Comparison of ENCODE assay signal across 16 mouse cellular contexts in the genomic region with DNA sequence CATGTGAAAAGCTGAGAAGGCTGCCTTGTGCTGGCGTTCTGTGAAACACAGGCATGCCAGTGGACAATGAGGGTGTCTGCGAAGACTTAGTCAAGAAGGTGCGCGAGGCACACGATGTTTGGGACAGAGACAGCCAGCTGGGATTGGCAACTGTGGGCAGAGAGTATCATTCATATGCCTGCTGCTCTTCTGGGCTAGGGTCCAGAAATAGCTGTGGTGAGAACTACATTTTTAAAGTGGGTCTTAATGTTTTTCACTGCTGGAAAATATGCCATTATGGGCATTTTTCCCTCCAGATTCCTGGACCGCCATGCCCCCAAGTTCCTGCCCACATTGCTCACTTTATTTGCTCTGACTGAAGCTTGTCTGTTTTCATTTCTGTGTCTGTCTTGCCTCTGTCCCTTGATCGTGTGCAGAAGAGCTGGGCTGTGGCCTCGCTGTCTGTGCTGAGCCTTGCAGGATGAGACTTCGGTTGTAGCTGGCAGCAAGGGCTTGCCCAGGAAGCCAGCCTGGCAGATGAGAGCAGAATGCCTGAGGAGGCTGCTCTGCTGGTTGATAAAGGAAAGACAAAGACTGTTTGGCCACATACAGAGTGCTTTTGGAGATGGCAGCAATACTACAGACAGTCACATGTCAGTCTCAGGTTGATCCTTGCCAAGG. TPM values are rescaled to one million over a fixed set of nuclear protein-coding genes. Genes with fewer than 3 reads are reported as not detected.
DNase-seq lines count a peak whose midpoint lies in the region; ATAC-seq and TF ChIP-seq lines count a peak whose summit lies in the region.
"Had no signal": no experiment of that assay in that cellular context is flagged by ENCODE, and none has a peak within 500 bp of the region (broad histone marks: within the 10 kb centered on the region; RNA-seq: fewer than 3 reads in every experiment).

No protein-coding gene starts in this region.

- peak; percentile 23 to 27 for DNase-seq in cerebellum, postnatal 14 days
- no peak for DNase-seq in cerebellum, adult 11 months
- peak; percentile 17 for DNase-seq in limb, embryonic 14.5 days (ENCODE audit: low spot score)
- no peak for DNase-seq in limb, embryonic 10.5 days (ENCODE audit: low spot score)
- peak; percentile 62 for DNase-seq in layer of hippocampus, adult 9-11 months
- peak; percentile 36 for DNase-seq in right cerebral cortex, postnatal 14 days
- no peak for DNase-seq in kidney, postnatal 14 days
- no peak for DNase-seq in spleen, adult 12 weeks (ENCODE audit: low spot score)
- DNase-seq: gastrocnemius, postnatal 25 days; liver, embryonic 13.5 days; lung, postnatal 14 days; midbrain, embryonic 14.5 days; thymus, postnatal 25 days had no signal

- no peaks in the 10 kb centered on the region for H3K36me3 ChIP-seq in limb, embryonic 14.5 days (ENCODE audit: control insufficient read depth, insufficient read depth, low read length)
- no peaks in the 10 kb centered on the region for H3K36me3 ChIP-seq in limb, embryonic 10.5 days
- H3K36me3 ChIP-seq: heart, embryonic 15.5 days; liver, embryonic 13.5 days; neural tube, embryonic 12.5 days had no signal

- no peak overlapping the region for H3K27ac ChIP-seq in limb, embryonic 14.5 days (replicated peaks; ENCODE audit: low read depth, low read length)
- H3K27ac ChIP-seq in limb, embryonic 10.5 days, result no peak overlapping the region
- H3K27ac ChIP-seq: heart, embryonic 15.5 days; hindbrain, embryonic 14.5 days; liver, embryonic 13.5 days; neural tube, embryonic 12.5 days had no signal

- 81% methylated on average over 9 of the region's 9 CpGs for whole genome bisulfite sequencing in limb, embryonic 14.5 days
- 91% methylated on average over 9 of the region's 9 CpGs for WGBS in limb, embryonic 10.5 days

- ATAC-seq in limb, embryonic 14.5 days (ENCODE audit: low FRiP score, low read depth), result no peak

- no peak for TF ChIP-seq POLR2A in limb, embryonic 14.5 days (IDR thresholded peaks at IDR 0.05; ENCODE audit: borderline replicate concordance, extremely low read depth, insufficient read depth, insufficient read length)

- no peak overlapping the region for H3K4me2 ChIP-seq in limb, embryonic 14.5 days (replicated peaks; ENCODE audit: low read depth, low read length, severe bottlenecking)
- H3K4me2 ChIP-seq: heart, embryonic 15.5 days; hindbrain, embryonic 14.5 days; liver, embryonic 13.5 days; neural tube, embryonic 12.5 days had no signal

- H3K9ac ChIP-seq in limb, embryonic 14.5 days (ENCODE audit: low read depth, low read length, severe bottlenecking), result no peak overlapping the region
- H3K9ac ChIP-seq: heart, embryonic 15.5 days; hindbrain, embryonic 14.5 days; liver, embryonic 13.5 days; neural tube, embryonic 12.5 days had no signal

- H3K9me3 ChIP-seq in limb, embryonic 14.5 days (ENCODE audit: control insufficient read depth, low read length), result no peaks in the 10 kb centered on the region
- H3K9me3 ChIP-seq in limb, embryonic 10.5 days (replicated peaks), result no peaks in the 10 kb centered on the region
- H3K9me3 ChIP-seq: heart, embryonic 15.5 days; liver, embryonic 13.5 days; neural tube, embryonic 12.5 days had no signal

- no peak overlapping the region for H3K4me3 ChIP-seq in limb, embryonic 14.5 days (replicated peaks; ENCODE audit: low read length)
- H3K4me3 ChIP-seq in limb, embryonic 10.5 days, result no peak overlapping the region
- H3K4me3 ChIP-seq: heart, embryonic 15.5 days; liver, embryonic 13.5 days; neural tube, embryonic 12.5 days had no signal

- H3K27me3 ChIP-seq in limb, embryonic 14.5 days (ENCODE audit: control insufficient read depth, insufficient read depth, low read length), result no peaks in the 10 kb centered on the region
- no peaks in the 10 kb centered on the region; the same call in 1 of the 2 replicates for H3K27me3 ChIP-seq in limb, embryonic 10.5 days (ENCODE audit: low read depth, poor library complexity, severe bottlenecking)
- H3K27me3 ChIP-seq: heart, embryonic 15.5 days; liver, embryonic 13.5 days; neural tube, embryonic 12.5 days had no signal

- peaks cover 5% of the 10 kb centered on the region for H3K4me1 ChIP-seq in limb, embryonic 14.5 days (ENCODE audit: control insufficient read depth, insufficient read depth, low read length)
- H3K4me1 ChIP-seq in limb, embryonic 10.5 days, result no peaks in the 10 kb centered on the region
- H3K4me1 ChIP-seq: liver, embryonic 13.5 days; neural tube, embryonic 12.5 days had no signal

RNA-seq across cellular contexts. Expression of a gene that starts 42.0 kb away (rescaled TPM):
- 6.2 and 7.4 TPM in 2 replicates for polyA plus RNA-seq in limb, embryonic 14.5 days (2012; rRNA removed)
- polyA plus RNA-seq in limb, embryonic 14.5 days (2014; fragmentation: Nextera tagmentation; extraction: Ambion mirVana), result 3.6 and 4.6 TPM in 2 replicates
- 0.34 and 0.56 TPM in 2 replicates for polyA plus RNA-seq in limb, embryonic 10.5 days (2016; fragmentation: Nextera tagmentation; extraction: Ambion mirVana)

Comparison
In these comparisons a context has a peak if more than half of its experiments do, and no peak if none do; other contexts are left out.
1. DNase-seq: peak in cerebellum, postnatal 14 days (2 of 2), limb, embryonic 14.5 days (single experiment), layer of hippocampus, adult 9-11 months (single experiment) and right cerebral cortex, postnatal 14 days (single experiment); none in cerebellum, adult 11 months (single experiment), limb, embryonic 10.5 days (single experiment), kidney, postnatal 14 days (single experiment) and spleen, adult 12 weeks (single experiment).